ENCODE assay signal across 21 mouse cellular contexts in genomic region chr1:151045334-151045733, GRCm38 (mm10). TPM values are rescaled to one million over a fixed set of nuclear protein-coding genes. Genes with fewer than 3 reads are reported as not detected.
DNase-seq lines count a peak whose midpoint lies in the region; ATAC-seq and TF ChIP-seq lines count a peak whose summit lies in the region.
"Had no signal": no experiment of that assay in that cellular context is flagged by ENCODE, and none has a peak within 500 bp of the region (broad histone marks: within the 10 kb centered on the region; RNA-seq: fewer than 3 reads in every experiment).

No protein-coding gene starts in this region.

- H3K36me3 ChIP-seq in forebrain, embryonic 11.5 days (ENCODE audit: control insufficient read depth, insufficient read depth, low read length): no peaks in the 10 kb centered on the region
- H3K36me3 ChIP-seq in forebrain, embryonic 16.5 days (ENCODE audit: control insufficient read depth, insufficient read depth): no peaks in the 10 kb centered on the region
- no peaks in the 10 kb centered on the region for H3K36me3 ChIP-seq in kidney, postnatal 0 days (ENCODE audit: insufficient read depth, low read length)
- no peaks in the 10 kb centered on the region for H3K36me3 ChIP-seq in forebrain, embryonic 13.5 days (ENCODE audit: poor library complexity, severe bottlenecking)
- H3K36me3 ChIP-seq in forebrain, embryonic 15.5 days: no peaks in the 10 kb centered on the region
- H3K36me3 ChIP-seq: embryonic facial prominence, embryonic 15.5 days; forebrain, embryonic 10.5 days; liver, embryonic 12.5 days; midbrain, embryonic 12.5 days had no signal

- no peak overlapping the region for H3K27ac ChIP-seq in forebrain, embryonic 11.5 days (ENCODE audit: low read depth, low read length)
- H3K27ac ChIP-seq in forebrain, embryonic 16.5 days (ENCODE audit: low read length): no peak overlapping the region
- H3K27ac ChIP-seq in kidney, postnatal 0 days: no peak overlapping the region
- no peak overlapping the region for H3K27ac ChIP-seq in forebrain, embryonic 13.5 days
- no peak overlapping the region for H3K27ac ChIP-seq in forebrain, embryonic 15.5 days (replicated peaks)
- H3K27ac ChIP-seq: embryonic facial prominence, embryonic 15.5 days; forebrain, embryonic 10.5 days; liver, embryonic 12.5 days; midbrain, embryonic 12.5 days had no signal

- H3K9ac ChIP-seq in forebrain, embryonic 11.5 days (ENCODE audit: low read length): no peak overlapping the region
- no peak overlapping the region for H3K9ac ChIP-seq in forebrain, embryonic 16.5 days (replicated peaks; ENCODE audit: low read depth, low read length)
- no peak overlapping the region for H3K9ac ChIP-seq in kidney, postnatal 0 days (ENCODE audit: low read depth, low read length)
- no peak overlapping the region for H3K9ac ChIP-seq in forebrain, embryonic 13.5 days
- H3K9ac ChIP-seq in forebrain, embryonic 15.5 days (replicated peaks): no peak overlapping the region
- H3K9ac ChIP-seq: embryonic facial prominence, embryonic 15.5 days; liver, embryonic 12.5 days; midbrain, embryonic 12.5 days had no signal

- WGBS in forebrain, embryonic 11.5 days: 71% methylated on average over 5 of the region's 5 CpGs
- 74% methylated on average over 5 of the region's 5 CpGs for WGBS in forebrain, embryonic 16.5 days
- WGBS in kidney, postnatal 0 days: 33% methylated on average over 5 of the region's 5 CpGs
- WGBS in forebrain, embryonic 13.5 days: 84% methylated on average over 5 of the region's 5 CpGs
- 86% methylated on average over 5 of the region's 5 CpGs for WGBS in forebrain, embryonic 15.5 days

- no peak overlapping the region for H3K4me3 ChIP-seq in forebrain, embryonic 11.5 days (ENCODE audit: low read depth, low read length)
- H3K4me3 ChIP-seq in forebrain, embryonic 16.5 days (replicated peaks; ENCODE audit: low read length): no peak overlapping the region
- no peak overlapping the region for H3K4me3 ChIP-seq in kidney, postnatal 0 days (replicated peaks; ENCODE audit: low read depth, low read length)
- H3K4me3 ChIP-seq in forebrain, embryonic 13.5 days: no peak overlapping the region
- no peak overlapping the region for H3K4me3 ChIP-seq in forebrain, embryonic 15.5 days
- H3K4me3 ChIP-seq: embryonic facial prominence, embryonic 15.5 days; forebrain, embryonic 10.5 days; liver, embryonic 12.5 days; midbrain, embryonic 12.5 days had no signal

- peak; percentile 20 for DNase-seq in forebrain, embryonic 11.5 days (ENCODE audit: low spot score)
- peak; percentile 65 for DNase-seq in kidney, postnatal 0 days (ENCODE audit: low spot score)
- DNase-seq in kidney, adult 18-20 months: no peak
- peak; percentile 59 for DNase-seq in heart, postnatal 4 days
- DNase-seq in lung, postnatal 4 days: peak; percentile 26 to 60
- DNase-seq: adrenal gland, adult 8-10 months; cerebellum, adult 11 months; cerebellum, postnatal 36 days; gastrocnemius, postnatal 25 days; kidney, adult 11 months; left cerebral cortex, postnatal 4 days; thymus, postnatal 4 days had no signal

- no peak overlapping the region for H3K4me2 ChIP-seq in forebrain, embryonic 11.5 days (ENCODE audit: low read depth, low read length, severe bottlenecking)
- H3K4me2 ChIP-seq in forebrain, embryonic 16.5 days (ENCODE audit: low read length): no peak overlapping the region
- no peak overlapping the region for H3K4me2 ChIP-seq in kidney, postnatal 0 days (ENCODE audit: low read length)
- H3K4me2 ChIP-seq in forebrain, embryonic 13.5 days: no peak overlapping the region
- H3K4me2 ChIP-seq in forebrain, embryonic 15.5 days (replicated peaks): no peak overlapping the region
- H3K4me2 ChIP-seq: embryonic facial prominence, embryonic 15.5 days; liver, embryonic 12.5 days; midbrain, embryonic 12.5 days had no signal

- TF ChIP-seq CTCF in kidney, postnatal 0 days (IDR thresholded peaks at IDR 0.05; ENCODE audit: low read depth): no peak

- H3K27me3 ChIP-seq in forebrain, embryonic 11.5 days (ENCODE audit: control insufficient read depth, insufficient read depth, low read length): no peaks in the 10 kb centered on the region
- H3K27me3 ChIP-seq in forebrain, embryonic 16.5 days (replicated peaks; ENCODE audit: control insufficient read depth, insufficient read depth, low read length): no peaks in the 10 kb centered on the region
- H3K27me3 ChIP-seq in kidney, postnatal 0 days (ENCODE audit: insufficient read depth, low read length): no peaks in the 10 kb centered on the region
- no peaks in the 10 kb centered on the region for H3K27me3 ChIP-seq in forebrain, embryonic 13.5 days
- no peaks in the 10 kb centered on the region for H3K27me3 ChIP-seq in forebrain, embryonic 15.5 days
- H3K27me3 ChIP-seq: CH12.LX; embryonic facial prominence, embryonic 15.5 days; liver, embryonic 12.5 days; midbrain, embryonic 12.5 days had no signal

- ATAC-seq in forebrain, embryonic 11.5 days (replicated peaks; ENCODE audit: low FRiP score): no peak
- no peak for ATAC-seq in forebrain, embryonic 16.5 days
- no peak; the same call in 1 of the 2 replicates for ATAC-seq in kidney, postnatal 0 days (replicated peaks; ENCODE audit: low FRiP score, low read depth)
- ATAC-seq in forebrain, embryonic 13.5 days: no peak
- no peak for ATAC-seq in forebrain, embryonic 15.5 days (replicated peaks)
- ATAC-seq: hindbrain, embryonic 16.5 days; liver, embryonic 12.5 days had no signal

- no peaks in the 10 kb centered on the region for H3K4me1 ChIP-seq in forebrain, embryonic 11.5 days (replicated peaks; ENCODE audit: control insufficient read depth, insufficient read depth, low read length)
- H3K4me1 ChIP-seq in forebrain, embryonic 16.5 days (replicated peaks; ENCODE audit: control insufficient read depth, insufficient read depth, low read length): no peaks in the 10 kb centered on the region
- peaks cover 10% of the 10 kb centered on the region; the same call in 1 of the 2 replicates for H3K4me1 ChIP-seq in kidney, postnatal 0 days (replicated peaks; ENCODE audit: insufficient read depth, low read length)
- peaks cover 4% of the 10 kb centered on the region; the same call in 1 of the 2 replicates for H3K4me1 ChIP-seq in forebrain, embryonic 13.5 days
- 0 out of 2 replicates have a peak, but pooled peaks cover 3% of the 10 kb centered on the region for H3K4me1 ChIP-seq in forebrain, embryonic 15.5 days

- no peaks in the 10 kb centered on the region for H3K9me3 ChIP-seq in forebrain, embryonic 11.5 days (ENCODE audit: control insufficient read depth, low read length)
- no peaks in the 10 kb centered on the region for H3K9me3 ChIP-seq in forebrain, embryonic 16.5 days (ENCODE audit: control insufficient read depth, low read length)
- H3K9me3 ChIP-seq in kidney, postnatal 0 days (replicated peaks; ENCODE audit: low read length): no peaks in the 10 kb centered on the region
- no peaks in the 10 kb centered on the region for H3K9me3 ChIP-seq in forebrain, embryonic 13.5 days (replicated peaks)
- no peaks in the 10 kb centered on the region for H3K9me3 ChIP-seq in forebrain, embryonic 15.5 days
- H3K9me3 ChIP-seq: embryonic facial prominence, embryonic 15.5 days; forebrain, embryonic 10.5 days; liver, embryonic 12.5 days; midbrain, embryonic 12.5 days had no signal

RNA-seq across cellular contexts. Expression of gene Hmcn1, which starts 52.1 kb away (rescaled TPM):
- polyA plus RNA-seq in forebrain, embryonic 11.5 days (2014; fragmentation: Nextera tagmentation; extraction: Ambion mirVana): 10.1 and 12.1 TPM in 2 replicates
- 0.81 and 1.3 TPM in 2 replicates for polyA plus RNA-seq in forebrain, embryonic 16.5 days (2015; fragmentation: Nextera tagmentation; extraction: Ambion mirVana)
- polyA plus RNA-seq in kidney, postnatal 0 days (2015; fragmentation: Nextera tagmentation; extraction: Ambion mirVana): 27.8 and 31.6 TPM in 2 replicates
- 10 to 100 TPM; 76.6 to 87.1 TPM for total RNA-seq in heart, postnatal 4 days (2021)
- 1.1 and 1.2 TPM in 2 replicates for polyA plus RNA-seq in forebrain, embryonic 13.5 days (2015; fragmentation: Nextera tagmentation; extraction: Ambion mirVana)
- polyA plus RNA-seq in forebrain, embryonic 15.5 days (2015; fragmentation: Nextera tagmentation; extraction: Ambion mirVana): 0.66 and 1.0 TPM in 2 replicates
